Mouse (Mus musculus) MEL (cell line): ENCODE results near the gene Saa3. TPM values are rescaled to one million over a fixed set of nuclear protein-coding genes. Genes with fewer than 3 reads are reported as not detected.
A peak's percentile ranks its signal among the peaks of the same experiment; 100 is the strongest.
"Not testable (repeated sequence)": the region's sequence is repeated elsewhere in the genome, so short reads cannot be mapped to it uniquely, and the experiment has no call there.

Experiments
- DNase-seq: peaks from one replicate; pipeline ENCODE4 v3.0.0; 2011; ENCODE audit warnings: low read depth, low spot score
- H3K27ac ChIP-seq: 2 replicates; pipeline ENCODE4 v1.5.1; 2012; ENCODE audit warnings: low read depth, mild to moderate bottlenecking, control low read depth, low read length, moderate library complexity; ENCODE audit not compliant: control insufficient read depth
- H3K27me3 ChIP-seq, 2 experiments: fragments of 150-350 bp in 1 of 2; sonication (generic) in 1 of 2; 2 replicates each; pipeline ENCODE4 v1.6.1; 2012; ENCODE audit warnings: low read length in 2 of 2, mild to moderate bottlenecking in 2 of 2, improper control_type of control experiment in 1 of 2, moderate library complexity in 1 of 2; ENCODE audit not compliant: insufficient read depth in 2 of 2, control insufficient read depth in 1 of 2
- H3K36me3 ChIP-seq, 2 experiments: 2 replicates each; pipeline ENCODE4 v1.6.1; 2012 to 2014; ENCODE audit warnings: low read length in 2 of 2, improper control_type of control experiment in 1 of 2, inconsistent platforms in 1 of 2, mild to moderate bottlenecking in 1 of 2; ENCODE audit not compliant: insufficient read depth in 2 of 2, control insufficient read depth in 1 of 2
- H3K4me1 ChIP-seq, 2 experiments: fragments of 150-350 bp in 1 of 2; sonication (generic) in 1 of 2; 2 replicates each; pipeline ENCODE4 v1.6.1; 2012; ENCODE audit warnings: low read length in 2 of 2, improper control_type of control experiment in 1 of 2, mild to moderate bottlenecking in 1 of 2; ENCODE audit not compliant: insufficient read depth in 2 of 2, control insufficient read depth in 1 of 2
- H3K4me3 ChIP-seq, 2 experiments: fragments of 150-350 bp in 1 of 2; sonication (generic) in 1 of 2; 2 replicates each; pipeline ENCODE4 v1.5.1; 2012; ENCODE audit warnings: low read depth in 2 of 2, low read length in 2 of 2, mild to moderate bottlenecking in 2 of 2, moderate library complexity in 2 of 2, control low read depth in 1 of 2, improper control_type of control experiment in 1 of 2; ENCODE audit not compliant: control insufficient read depth in 1 of 2, insufficient read depth in 1 of 2
- H3K79me2 ChIP-seq: 2 replicates; pipeline ENCODE4 v1.6.1; 2012; ENCODE audit warnings: mild to moderate bottlenecking, low read length, moderate library complexity; ENCODE audit not compliant: control insufficient read depth, poor library complexity, insufficient read depth
- H3K9ac ChIP-seq: 2 replicates; pipeline ENCODE4 v1.6.1; 2012; ENCODE audit warnings: low read depth, mild to moderate bottlenecking, control low read depth, low read length, moderate library complexity; ENCODE audit not compliant: control insufficient read depth, poor library complexity, severe bottlenecking
- H3K9me3 ChIP-seq: fragments of 150-350 bp; sonication (generic); replicated peaks from 2 replicates; pipeline ENCODE4 v1.6.1; 2012; ENCODE audit warnings: mild to moderate bottlenecking, low read length, improper control_type of control experiment, moderate library complexity; ENCODE audit not compliant: insufficient read depth
- CHD1 ChIP-seq: IDR thresholded peaks from 2 replicates; pipeline ENCODE4 v1.6.1; 2012; ENCODE audit warnings: low read depth, mild to moderate bottlenecking, inconsistent platforms, low read length, improper control_type of control experiment
- E2F4 ChIP-seq: IDR thresholded peaks from 2 replicates; pipeline ENCODE4 v1.6.1; 2011; ENCODE audit warnings: low read depth, low read length, improper control_type of control experiment, borderline replicate concordance
- ETS1 ChIP-seq: IDR thresholded peaks from 2 replicates; pipeline ENCODE4 v1.6.1; 2012; ENCODE audit warnings: low read depth, mild to moderate bottlenecking, inconsistent platforms, low read length, improper control_type of control experiment, moderate library complexity
- JUND ChIP-seq: IDR thresholded peaks from 2 replicates; pipeline ENCODE4 v1.6.1; 2011; ENCODE audit warnings: low read depth, mild to moderate bottlenecking, improper control_type of control experiment, low read length
- KAT2A ChIP-seq: conservative IDR thresholded peaks from 2 replicates; pipeline ENCODE4 v1.6.1; 2012; ENCODE audit warnings: low read depth, low read length, improper control_type of control experiment, inconsistent platforms
- MAFK ChIP-seq: IDR thresholded peaks from 2 replicates; pipeline ENCODE4 v1.6.1; 2011; ENCODE audit warnings: low read depth, mild to moderate bottlenecking, low read length, improper control_type of control experiment, borderline replicate concordance
- MAZ ChIP-seq: IDR thresholded peaks from 2 replicates; pipeline ENCODE4 v1.6.1; 2012; ENCODE audit warnings: low read depth, mild to moderate bottlenecking, inconsistent platforms, low read length, improper control_type of control experiment
- MEF2A ChIP-seq: IDR thresholded peaks from 2 replicates; pipeline ENCODE4 v1.6.1; 2014; ENCODE audit warnings: low read depth, mild to moderate bottlenecking, inconsistent platforms, low read length, improper control_type of control experiment; ENCODE audit not compliant: poor library complexity, insufficient replicate concordance, severe bottlenecking; ENCODE audit errors: extremely low read depth
- NELFE ChIP-seq: IDR thresholded peaks from 2 replicates; pipeline ENCODE4 v1.6.1; 2011; ENCODE audit warnings: low read depth, low read length, improper control_type of control experiment
- POLR2AphosphoS2 ChIP-seq: IDR thresholded peaks from 2 replicates; pipeline ENCODE4 v1.6.1; 2011; ENCODE audit warnings: low read length, improper control_type of control experiment
- SMC3 ChIP-seq: IDR thresholded peaks from 2 replicates; pipeline ENCODE4 v1.6.1; 2011; ENCODE audit warnings: low read depth, low read length, improper control_type of control experiment
- TAL1 ChIP-seq: IDR thresholded peaks from 2 replicates; pipeline ENCODE4 v1.6.1; 2012; ENCODE audit warnings: mild to moderate bottlenecking, inconsistent platforms, low read length, moderate library complexity, mixed read lengths
- TCF12 ChIP-seq: IDR thresholded peaks from 2 replicates; pipeline ENCODE4 v1.6.1; 2014; ENCODE audit warnings: low read depth, mild to moderate bottlenecking, inconsistent platforms, low read length, improper control_type of control experiment, moderate library complexity
- UBTF ChIP-seq: IDR thresholded peaks from 2 replicates; pipeline ENCODE4 v1.6.1; 2012; ENCODE audit warnings: low read depth, mild to moderate bottlenecking, inconsistent platforms, low read length, improper control_type of control experiment, moderate library complexity, borderline replicate concordance; ENCODE audit not compliant: insufficient read depth
- USF2 ChIP-seq, 2 experiments: IDR thresholded peaks; 2 replicates each; pipeline ENCODE4 v1.6.1; 2011 to 2012; ENCODE audit warnings: improper control_type of control experiment in 2 of 2, low read length in 2 of 2, borderline replicate concordance in 1 of 2, inconsistent platforms in 1 of 2, low read depth in 1 of 2, mild to moderate bottlenecking in 1 of 2; ENCODE audit not compliant: insufficient read depth in 1 of 2
- ZC3H11A ChIP-seq: IDR thresholded peaks from 2 replicates; pipeline ENCODE4 v1.6.1; 2012; ENCODE audit warnings: low read depth, mild to moderate bottlenecking, inconsistent platforms, low read length, improper control_type of control experiment
- ZKSCAN1 ChIP-seq: IDR thresholded peaks from 2 replicates; pipeline ENCODE4 v1.6.1; 2012; ENCODE audit warnings: low read depth, mild to moderate bottlenecking, inconsistent platforms, low read length, improper control_type of control experiment, moderate library complexity
- ZMIZ1 ChIP-seq: IDR thresholded peaks from 2 replicates; pipeline ENCODE4 v1.6.1; 2012; ENCODE audit warnings: low read depth, mild to moderate bottlenecking, inconsistent platforms, low read length, improper control_type of control experiment, moderate library complexity
- polyA plus RNA-seq, 2 experiments: library from polyadenylated mRNA; stranded (reverse) in 1 of 2; unstranded in 1 of 2; fragments of >175 nt in 1 of 2; fragments of >200 nt in 1 of 2; gene quantifications; 2 replicates each; pipeline versions ENCODE4 v1.2.1 to v1.2.4; 2012; ENCODE audit warnings: low replicate concordance in 2 of 2, low read depth in 1 of 2; ENCODE audit not compliant: insufficient read length in 2 of 2, insufficient read depth in 1 of 2, missing spikeins in 1 of 2
- total RNA-seq: library from RNA; depleted of rRNA; stranded (reverse); fragments of 300-350 nt; gene quantifications from 2 replicates; pipeline ENCODE4 v1.2.3, GENCODE M21; 2012

Gene Saa3
- total and polyA plus RNA-seq, 3 experiments, result 1.3 to 1.7 TPM; not detected in 1

DNA sequence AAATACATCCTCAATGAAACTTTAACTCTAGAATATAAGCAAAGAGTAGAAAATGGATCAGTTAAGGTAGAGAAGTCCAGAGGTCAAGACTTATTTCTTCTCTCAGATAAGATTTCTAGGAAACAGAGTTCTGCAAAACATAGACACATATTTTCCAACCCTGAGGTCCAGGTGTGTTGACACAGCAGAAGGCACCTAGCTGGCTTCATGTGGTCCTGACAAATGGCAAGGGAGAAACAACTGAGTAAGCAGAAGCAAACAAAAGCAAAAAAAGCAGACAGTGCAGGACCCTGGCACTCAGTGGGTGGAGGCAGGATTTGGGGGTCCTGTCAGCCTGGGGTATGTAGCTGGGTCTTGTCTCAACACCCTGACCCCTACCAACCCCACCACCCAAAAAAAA, 34.8 kb downstream of the Saa3 start:
- TF ChIP-seq TAL1 (no peak), MAZ (no peak), USF2 (IDR thresholded peaks at IDR 0.05; ENCODE audit: borderline replicate concordance in 1 of 2, insufficient read depth in 1 of 2, low read depth in 1 of 2, low read length in 2 of 2) (no peak), E2F4 (no peak), ZKSCAN1 (no peak), CHD1 (no peak), POLR2AphosphoS2 (no peak), ZC3H11A (no peak), ETS1 (no peak), NELFE (no peak), ZMIZ1 (no peak), KAT2A (no peak), SMC3 (no peak)
- DNase-seq, result no peak
- Histone ChIP-seq H3K4me1 (peaks cover 6 to 9% of the 10 kb centered on the region in 2 experiments), H3K4me3 (no peak overlapping the region), H3K9ac (no peak overlapping the region), H3K27me3 (no peaks in the 10 kb centered on the region), H3K36me3 (peaks cover 0 to 7% of the 10 kb centered on the region in 2 experiments; a peak in 2 of 4 replicates), H3K9me3 (no peaks in the 10 kb centered on the region), H3K27ac (no peak overlapping the region), H3K79me2 (no peaks in the 10 kb centered on the region)

DNA sequence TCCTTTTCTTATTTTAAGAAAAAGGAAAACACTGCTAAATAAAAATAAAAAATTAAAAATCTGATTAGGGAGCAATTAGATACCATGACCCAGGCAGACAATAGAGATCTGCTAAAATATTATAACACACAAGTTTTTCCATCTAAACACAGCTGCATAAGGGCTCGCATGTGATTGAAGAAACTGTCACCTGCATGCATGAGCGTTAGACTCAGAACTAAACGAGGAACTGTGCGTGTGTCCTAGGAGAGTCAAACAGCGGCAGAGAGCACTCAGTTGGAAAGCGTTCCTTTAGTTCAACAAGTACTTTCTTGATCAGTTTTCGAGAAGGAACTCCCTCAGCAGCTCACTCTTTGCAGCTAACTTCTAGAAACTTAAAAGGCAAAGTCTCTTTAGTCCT, 36.5 kb downstream of the Saa3 start:
- not testable (repeated sequence) for H3K27me3 ChIP-seq, DNase-seq, H3K9ac ChIP-seq, H3K27ac ChIP-seq, H3K4me3 ChIP-seq, H3K9me3 ChIP-seq, H3K79me2 ChIP-seq
- Histone ChIP-seq H3K36me3 (peaks cover 0 to 12% of the 10 kb centered on the region in 2 experiments; a peak in 2 of 4 replicates), H3K4me1 (peaks cover 10 to 16% of the 10 kb centered on the region in 2 experiments)

DNA sequence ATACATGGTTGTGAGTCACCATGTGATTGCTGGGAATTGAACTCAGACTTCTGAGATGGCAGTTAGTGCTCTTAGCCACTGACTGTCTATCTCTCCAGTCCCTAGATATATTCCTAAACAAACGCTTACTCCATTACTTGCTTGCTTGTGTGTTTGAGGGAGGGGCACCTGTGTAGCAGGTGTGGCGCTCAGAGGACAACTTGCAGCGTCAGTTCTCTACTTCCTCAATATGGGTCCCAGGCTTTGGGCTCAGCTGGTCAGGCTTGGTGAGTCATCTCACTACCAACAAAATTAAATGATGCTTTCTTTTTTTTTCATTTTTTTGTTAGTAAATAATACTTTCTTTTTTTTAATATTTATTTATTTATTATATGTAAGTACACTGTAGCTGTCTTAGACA, 37.1 kb downstream of the Saa3 start:
- no peaks in the 10 kb centered on the region for H3K79me2 ChIP-seq
- no peak overlapping the region for H3K27ac ChIP-seq
- no peak overlapping the region for H3K4me3 ChIP-seq
- peak; percentile 41 for DNase-seq
- H3K36me3 ChIP-seq, result peaks cover 0 to 12% of the 10 kb centered on the region in 2 experiments; a peak in 2 of 4 replicates
- no peak overlapping the region for H3K9ac ChIP-seq
- no peaks in the 10 kb centered on the region for H3K9me3 ChIP-seq
- TF ChIP-seq UBTF (no peak), TCF12 (no peak), MAFK (no peak), MEF2A (no peak), JUND (no peak), CHD1 (no peak), ETS1 (peak; percentile 73)
- H3K4me1 ChIP-seq, result peaks cover 10 to 16% of the 10 kb centered on the region in 2 experiments
- no peaks in the 10 kb centered on the region for H3K27me3 ChIP-seq
